Mouse (Mus musculus): ENCODE results near the gene Bmp2k.

- TF ChIP-seq MYOG (IDR thresholded peaks at IDR 0.05; ENCODE audit: control insufficient read depth, extremely low read depth, insufficient read length), result no peak
- no peak for TF ChIP-seq CTCF (IDR thresholded peaks at IDR 0.05; ENCODE audit: control insufficient read depth, insufficient read depth, insufficient read length)
- no peak for TF ChIP-seq MAX (IDR thresholded peaks at IDR 0.05)
- TF ChIP-seq USF1 (IDR thresholded peaks at IDR 0.05; ENCODE audit: low read depth), result no peak
- TF ChIP-seq CEBPB (IDR thresholded peaks at IDR 0.05; ENCODE audit: low read depth), result no peak
Measured at GRCm38 (mm10) chr5:96972474-96973130, 24.9 kb upstream of the Bmp2k start.

Measured in C2C12 (cell line).